Mouse (Mus musculus): Measurements from ENCODE around the gene Olfr308.

GRCm38 (mm10) chr7:86313608-86314007, 11.8 kb downstream of the Olfr308 start, which contains the start of gene Olfr309:
- TF ChIP-seq CTCF (conservative IDR thresholded peaks at IDR 0.05; ENCODE audit: low read length) (no peak), POU5F1 (IDR thresholded peaks at IDR 0.05; ENCODE audit: borderline replicate concordance, low read length) (no peak), NANOG (IDR thresholded peaks at IDR 0.05; ENCODE audit: borderline replicate concordance, low read length) (no peak)

Data from E14TG2a.4 (cell line).